Mouse (Mus musculus): Measurements from ENCODE around the gene Zfp119b. TPM values are rescaled to one million over a fixed set of nuclear protein-coding genes. Genes with fewer than 3 reads are reported as not detected.
"Not testable (repeated sequence)": the region's sequence is repeated elsewhere in the genome, so short reads cannot be mapped to it uniquely, and the experiment has no call there.

Gene Zfp119b
- polyA plus RNA-seq, 1 experiment from 2014 or later = 6.9 TPM

- no peak within 1 kb of the TSS for H3K27ac ChIP-seq (ENCODE audit: low read depth, low read length)
- WGBS = 71% methylated on average over 6 of the region's 6 CpGs
Observed at GRCm38 (mm10) chr17:55952447-55953027, 3.2 kb upstream of the Zfp119b start, which contains the start of gene Ebi3. Gene Ebi3 (plus strand): TSS chr17:55952640.

GRCm38 (mm10) chr17:55952041-55952440 lies 2.7 kb upstream of the Zfp119b start:
- Histone ChIP-seq H3K9ac (ENCODE audit: low read depth, low read length) (no peak overlapping the region), H3K4me2 (replicated peaks; ENCODE audit: low read depth, low read length) (no peak overlapping the region), H3K4me1 (ENCODE audit: control insufficient read depth, insufficient read depth, low read length) (no peaks in the 10 kb centered on the region), H3K27me3 (ENCODE audit: control insufficient read depth, insufficient read depth, low read length) (no peaks in the 10 kb centered on the region), H3K4me3 (ENCODE audit: low read length) (no peak overlapping the region), H3K27ac (ENCODE audit: low read depth, low read length) (no peak overlapping the region), H3K9me3 (ENCODE audit: control insufficient read depth, low read length) (no peaks in the 10 kb centered on the region), H3K36me3 (ENCODE audit: control insufficient read depth, insufficient read depth, low read length) (no peaks in the 10 kb centered on the region)
- no peak for ATAC-seq (ENCODE audit: low FRiP score, low TSS enrichment)

More at GRCm38 (mm10) chr17:55952447-55953027, 3.2 kb upstream of the Zfp119b start, which contains the start of gene Ebi3:
- no peak for ATAC-seq (ENCODE audit: low FRiP score, low TSS enrichment)
- Histone ChIP-seq H3K9me3 (ENCODE audit: control insufficient read depth, low read length) (no peaks in the 10 kb centered on the region), H3K36me3 (ENCODE audit: control insufficient read depth, insufficient read depth, low read length) (no peaks in the 10 kb centered on the region), H3K4me3 (ENCODE audit: low read length) (no peak within 1 kb of the TSS), H3K4me2 (replicated peaks; ENCODE audit: low read depth, low read length) (no peak within 1 kb of the TSS), H3K9ac (ENCODE audit: low read depth, low read length) (no peak within 1 kb of the TSS), H3K27me3 (ENCODE audit: control insufficient read depth, insufficient read depth, low read length) (no peaks in the 10 kb centered on the region), H3K4me1 (ENCODE audit: control insufficient read depth, insufficient read depth, low read length) (no peaks in the 10 kb centered on the region)

GRCm38 (mm10) chr17:55950601-55951000 lies 1.3 kb upstream of the Zfp119b start:
- no peak overlapping the region for H3K4me3 ChIP-seq (ENCODE audit: low read length)

GRCm38 (mm10) chr17:55948647-55949046 lies 653 bp downstream of the Zfp119b start:
- no peaks in the 10 kb centered on the region for H3K36me3 ChIP-seq (ENCODE audit: control insufficient read depth, insufficient read depth, low read length)
- no peaks in the 10 kb centered on the region for H3K9me3 ChIP-seq (ENCODE audit: control insufficient read depth, low read length)
- no peaks in the 10 kb centered on the region for H3K4me1 ChIP-seq (ENCODE audit: control insufficient read depth, insufficient read depth, low read length)
- WGBS = 86% methylated on average over 4 of the region's 4 CpGs
- H3K4me2 ChIP-seq (replicated peaks; ENCODE audit: low read depth, low read length) = no peak overlapping the region
- H3K9ac ChIP-seq (ENCODE audit: low read depth, low read length) = no peak overlapping the region
- no peaks in the 10 kb centered on the region for H3K27me3 ChIP-seq (ENCODE audit: control insufficient read depth, insufficient read depth, low read length)
- no peak overlapping the region for H3K27ac ChIP-seq (ENCODE audit: low read depth, low read length)
- ATAC-seq (ENCODE audit: low FRiP score, low TSS enrichment) = no peak
- no peak overlapping the region for H3K4me3 ChIP-seq (ENCODE audit: low read length)

More at GRCm38 (mm10) chr17:55950601-55951000, 1.3 kb upstream of the Zfp119b start:
- H3K36me3 ChIP-seq (ENCODE audit: control insufficient read depth, insufficient read depth, low read length) = no peaks in the 10 kb centered on the region
- no peaks in the 10 kb centered on the region for H3K9me3 ChIP-seq (ENCODE audit: control insufficient read depth, low read length)
- H3K27ac ChIP-seq (ENCODE audit: low read depth, low read length) = no peak overlapping the region
- no peaks in the 10 kb centered on the region for H3K27me3 ChIP-seq (ENCODE audit: control insufficient read depth, insufficient read depth, low read length)
- no peaks in the 10 kb centered on the region for H3K4me1 ChIP-seq (ENCODE audit: control insufficient read depth, insufficient read depth, low read length)
- H3K9ac ChIP-seq (ENCODE audit: low read depth, low read length) = no peak overlapping the region
- H3K4me2 ChIP-seq (replicated peaks; ENCODE audit: low read depth, low read length) = no peak overlapping the region
- 79% methylated on average over 9 of the region's 9 CpGs for WGBS
- no peak for ATAC-seq (ENCODE audit: low FRiP score, low TSS enrichment)

- WGBS = 23% methylated on average over 5 of the region's 5 CpGs
- H3K4me3 ChIP-seq (ENCODE audit: low read length) = peak overlapping the region; percentile 35
- no peaks in the 10 kb centered on the region; the same call in 1 of the 2 replicates for H3K36me3 ChIP-seq (ENCODE audit: control insufficient read depth, insufficient read depth, low read length)
- H3K4me1 ChIP-seq (ENCODE audit: control insufficient read depth, insufficient read depth, low read length) = no peaks in the 10 kb centered on the region
- no peak overlapping the region; the same call in 1 of the 2 replicates for H3K27ac ChIP-seq (ENCODE audit: low read depth, low read length)
- no peaks in the 10 kb centered on the region for H3K27me3 ChIP-seq (ENCODE audit: control insufficient read depth, insufficient read depth, low read length)
- peak overlapping the region; percentile 55 for H3K4me2 ChIP-seq (replicated peaks; ENCODE audit: low read depth, low read length)
- ATAC-seq (ENCODE audit: low FRiP score, low TSS enrichment) = no peak
- H3K9me3 ChIP-seq (ENCODE audit: control insufficient read depth, low read length) = no peaks in the 10 kb centered on the region
- H3K9ac ChIP-seq (ENCODE audit: low read depth, low read length) = peak overlapping the region; percentile 57
Observed at GRCm38 (mm10) chr17:55945696-55946095, 3.6 kb downstream of the Zfp119b start.

- not testable (repeated sequence) for H3K4me1 ChIP-seq (ENCODE audit: control insufficient read depth, insufficient read depth, low read length); H3K27me3 ChIP-seq (ENCODE audit: control insufficient read depth, insufficient read depth, low read length); H3K36me3 ChIP-seq (ENCODE audit: control insufficient read depth, insufficient read depth, low read length); H3K9me3 ChIP-seq (ENCODE audit: control insufficient read depth, low read length)
- H3K4me3 ChIP-seq (ENCODE audit: low read length) = peak overlapping the region; percentile 35
- WGBS = under 1% methylated on average over 51 of the region's 56 CpGs
- peak; percentile 96 for ATAC-seq (ENCODE audit: low FRiP score, low TSS enrichment)
- H3K9ac ChIP-seq (ENCODE audit: low read depth, low read length) = peak overlapping the region; percentile 57
- H3K27ac ChIP-seq (ENCODE audit: low read depth, low read length) = peak overlapping the region; percentile 83
- H3K4me2 ChIP-seq (replicated peaks; ENCODE audit: low read depth, low read length) = peak overlapping the region; percentile 55
Observed at GRCm38 (mm10) chr17:55944866-55945682, 4.2 kb downstream of the Zfp119b start.

GRCm38 (mm10) chr17:55944387-55944865 lies 4.9 kb downstream of the Zfp119b start:
- H3K36me3 ChIP-seq (ENCODE audit: control insufficient read depth, insufficient read depth, low read length); H3K4me1 ChIP-seq (ENCODE audit: control insufficient read depth, insufficient read depth, low read length); H3K9me3 ChIP-seq (ENCODE audit: control insufficient read depth, low read length); ATAC-seq (ENCODE audit: low FRiP score, low TSS enrichment); H3K27me3 ChIP-seq (ENCODE audit: control insufficient read depth, insufficient read depth, low read length): not testable (repeated sequence)
- 39% methylated on average over 10 of the region's 10 CpGs for WGBS
- H3K9ac ChIP-seq (ENCODE audit: low read depth, low read length) = peak overlapping the region; percentile 57; the same call in 1 of the 2 replicates
- peak overlapping the region; percentile 83 for H3K27ac ChIP-seq (ENCODE audit: low read depth, low read length)
- H3K4me3 ChIP-seq (ENCODE audit: low read length) = peak overlapping the region; percentile 35
- peak overlapping the region; percentile 55 for H3K4me2 ChIP-seq (replicated peaks; ENCODE audit: low read depth, low read length)

- H3K4me3 ChIP-seq (ENCODE audit: low read length) = no peak overlapping the region
- H3K36me3 ChIP-seq (ENCODE audit: control insufficient read depth, insufficient read depth, low read length) = no peaks in the 10 kb centered on the region
- peaks cover 4% of the 10 kb centered on the region for H3K9me3 ChIP-seq (ENCODE audit: control insufficient read depth, low read length)
- peak overlapping the region; percentile 48; the same call in 1 of the 2 replicates for H3K4me2 ChIP-seq (replicated peaks; ENCODE audit: low read depth, low read length)
- no peak for ATAC-seq (ENCODE audit: low FRiP score, low TSS enrichment)
- WGBS = 95% methylated on average over 15 of the region's 15 CpGs
- H3K27me3 ChIP-seq (ENCODE audit: control insufficient read depth, insufficient read depth, low read length) = no peaks in the 10 kb centered on the region
- H3K27ac ChIP-seq (ENCODE audit: low read depth, low read length) = no peak overlapping the region
- no peak overlapping the region for H3K9ac ChIP-seq (ENCODE audit: low read depth, low read length)
- H3K4me1 ChIP-seq (ENCODE audit: control insufficient read depth, insufficient read depth, low read length) = no peaks in the 10 kb centered on the region
Observed at GRCm38 (mm10) chr17:55933191-55933590, 16.1 kb downstream of the Zfp119b start.

GRCm38 (mm10) chr17:55932635-55933034 lies 16.7 kb downstream of the Zfp119b start:
- whole genome bisulfite sequencing = 71% methylated on average over 2 of the region's 2 CpGs
- peak overlapping the region; percentile 48 for H3K4me2 ChIP-seq (replicated peaks; ENCODE audit: low read depth, low read length)
- H3K9me3 ChIP-seq (ENCODE audit: control insufficient read depth, low read length) = peaks cover 4% of the 10 kb centered on the region; the same call in 1 of the 2 replicates
- peak overlapping the region; percentile 64 for H3K4me3 ChIP-seq (ENCODE audit: low read length)
- no peaks in the 10 kb centered on the region for H3K4me1 ChIP-seq (ENCODE audit: control insufficient read depth, insufficient read depth, low read length)
- H3K36me3 ChIP-seq (ENCODE audit: control insufficient read depth, insufficient read depth, low read length) = no peaks in the 10 kb centered on the region
- no peaks in the 10 kb centered on the region for H3K27me3 ChIP-seq (ENCODE audit: control insufficient read depth, insufficient read depth, low read length)
- ATAC-seq (ENCODE audit: low FRiP score, low TSS enrichment) = no peak
- H3K27ac ChIP-seq (ENCODE audit: low read depth, low read length) = no peak overlapping the region
- H3K9ac ChIP-seq (ENCODE audit: low read depth, low read length) = peak overlapping the region; percentile 44; the same call in 1 of the 2 replicates
